21 mouse cellular contexts compared by ENCODE assay signal in the genomic region with DNA sequence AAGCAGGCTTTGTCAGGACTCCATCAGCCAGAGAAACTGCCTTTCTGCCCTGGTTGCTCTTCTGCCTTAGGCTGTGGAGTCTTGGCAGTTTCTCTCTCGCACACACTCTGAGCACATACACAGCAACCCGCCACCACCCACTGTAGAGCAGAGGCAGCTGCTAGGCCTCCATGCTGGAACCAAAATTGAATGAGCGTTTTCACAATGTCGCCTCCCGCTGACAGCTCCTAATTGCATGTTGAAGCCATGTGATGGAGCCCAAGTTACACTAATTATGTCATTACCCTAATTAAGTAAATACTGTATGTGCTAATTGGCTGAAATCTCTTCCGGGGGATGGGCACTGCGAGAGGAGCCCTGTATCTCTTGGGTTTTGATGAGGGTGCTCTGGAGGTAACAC. TPM values are rescaled to one million over a fixed set of nuclear protein-coding genes. Genes with fewer than 3 reads are reported as not detected.
DNase-seq lines count a peak whose midpoint lies in the region; ATAC-seq lines count a peak whose summit lies in the region.
"Had no signal": no experiment of that assay in that cellular context is flagged by ENCODE, and none has a peak within 500 bp of the region (broad histone marks: within the 10 kb centered on the region; RNA-seq: fewer than 3 reads in every experiment).

No protein-coding gene starts in this region.

- no peak overlapping the region for H3K4me2 ChIP-seq in forebrain, embryonic 12.5 days
- H3K4me2 ChIP-seq: embryonic facial prominence, embryonic 12.5 days; heart, embryonic 12.5 days; intestine, embryonic 15.5 days; kidney, embryonic 15.5 days; limb, embryonic 15.5 days had no signal

- no peaks in the 10 kb centered on the region for H3K9me3 ChIP-seq in forebrain, embryonic 12.5 days
- H3K9me3 ChIP-seq: embryonic facial prominence, embryonic 12.5 days; G1E; heart, embryonic 12.5 days; intestine, embryonic 15.5 days; kidney, embryonic 15.5 days; limb, embryonic 15.5 days; midbrain, embryonic 10.5 days had no signal

- no peaks in the 10 kb centered on the region for H3K36me3 ChIP-seq in forebrain, embryonic 12.5 days (replicated peaks)
- H3K36me3 ChIP-seq: embryonic facial prominence, embryonic 12.5 days; G1E; heart, embryonic 12.5 days; intestine, embryonic 15.5 days; kidney, embryonic 15.5 days; limb, embryonic 15.5 days; midbrain, embryonic 10.5 days had no signal

- ATAC-seq in cerebellum, adult (ENCODE audit: insufficient number of reproducible peaks, low FRiP score, low TSS enrichment), result no peak
- ATAC-seq in forebrain, embryonic 12.5 days (ENCODE audit: low FRiP score), result no peak; the same call in 1 of the 2 replicates
- no peak for ATAC-seq in megakaryocyte progenitor cell, adult 5-6 weeks (replicated peaks; ENCODE audit: poor library complexity)
- ATAC-seq: CD4-positive, CD25-positive, alpha-beta regulatory T cell, adult 4 months; intestine, embryonic 15.5 days had no signal

- WGBS in forebrain, embryonic 12.5 days, result 38% methylated on average over 7 of the region's 7 CpGs

- peak; percentile 51 to 63 for DNase-seq in cerebellum, postnatal 10 days
- DNase-seq in layer of hippocampus, postnatal 14 days (ENCODE audit: low spot score in 2 of 2), result peak; percentile 47 to 77
- DNase-seq in layer of hippocampus, adult 8-10 months (ENCODE audit: low spot score in 2 of 2), result no peak
- DNase-seq in retina, embryonic 14.5 days (ENCODE audit: low spot score), result peak; percentile 44
- DNase-seq in lung, postnatal 14 days, result no peak
- DNase-seq: cerebellum, adult 18-20 months; right cerebral cortex, postnatal 4 days; thymus, postnatal 14 days had no signal

- H3K27me3 ChIP-seq in forebrain, embryonic 12.5 days, result peaks cover 66% of the 10 kb centered on the region

- H3K9ac ChIP-seq in forebrain, embryonic 12.5 days, result no peak overlapping the region
- H3K9ac ChIP-seq: embryonic facial prominence, embryonic 12.5 days; heart, embryonic 12.5 days; intestine, embryonic 15.5 days; kidney, embryonic 15.5 days; limb, embryonic 15.5 days had no signal

- H3K27ac ChIP-seq in forebrain, embryonic 12.5 days, result 0 out of 2 replicates have a peak overlapping the region, but pooled peaks have one; percentile 25
- H3K27ac ChIP-seq: embryonic facial prominence, embryonic 12.5 days; intestine, embryonic 15.5 days; kidney, embryonic 15.5 days; limb, embryonic 15.5 days; midbrain, embryonic 10.5 days had no signal

- H3K4me3 ChIP-seq in forebrain, embryonic 12.5 days (replicated peaks), result no peak overlapping the region
- H3K4me3 ChIP-seq: embryonic facial prominence, embryonic 12.5 days; heart, embryonic 12.5 days; intestine, embryonic 15.5 days; kidney, embryonic 15.5 days; limb, embryonic 15.5 days; midbrain, embryonic 10.5 days had no signal

- H3K4me1 ChIP-seq in forebrain, embryonic 12.5 days, result peaks cover 43% of the 10 kb centered on the region

RNA-seq across cellular contexts. Expression of gene Glyctk, which starts 13.8 kb away (rescaled TPM):
- 1 to 10 TPM; 3.2 to 6.0 TPM for total RNA-seq in layer of hippocampus, postnatal 14 days (2021)
- 1 to 10 TPM; 3.5 to 6.2 (median 5.9) TPM for total RNA-seq in layer of hippocampus, adult 8-10 months (2022)
- polyA plus RNA-seq in forebrain, embryonic 12.5 days (2016; fragmentation: Nextera tagmentation; extraction: Ambion mirVana), result 9.1 and 10.2 TPM in 2 replicates
- 0.37 and 0.39 TPM in 2 replicates for total RNA-seq in megakaryocyte progenitor cell, adult 5-6 weeks (2015)
- 0.98 and 1.2 TPM in 2 replicates for total RNA-seq in megakaryocyte progenitor cell, adult 5-6 weeks (2017)

RNA-seq across cellular contexts. Expression of gene Wdr82, which starts 26.6 kb away (rescaled TPM):
- 100 to 1,000 TPM; 138 to 146 TPM for total RNA-seq in layer of hippocampus, postnatal 14 days (2021)
- total RNA-seq in layer of hippocampus, adult 8-10 months (2022), result 100 to 1,000 TPM; 109 to 145 (median 125) TPM
- polyA plus RNA-seq in forebrain, embryonic 12.5 days (2016; fragmentation: Nextera tagmentation; extraction: Ambion mirVana), result 38.1 and 41.2 TPM in 2 replicates
- total RNA-seq in megakaryocyte progenitor cell, adult 5-6 weeks (2015), result 58.1 and 58.5 TPM in 2 replicates
- 63.6 and 72.5 TPM in 2 replicates for total RNA-seq in megakaryocyte progenitor cell, adult 5-6 weeks (2017)

RNA-seq across cellular contexts. Expression of gene Col6a4, which starts 47.6 kb away (rescaled TPM):
- under 1 TPM; 0.69 to 0.98 TPM for total RNA-seq in layer of hippocampus, postnatal 14 days (2021)
- 1 to 10 TPM in 3 of 4 experiments, under 1 TPM in 1; 0.68 to 3.9 (median 2.3) TPM for total RNA-seq in layer of hippocampus, adult 8-10 months (2022)
- 0.27 and 0.70 TPM in 2 replicates for polyA plus RNA-seq in forebrain, embryonic 12.5 days (2016; fragmentation: Nextera tagmentation; extraction: Ambion mirVana)
- not detected in 2 replicates for total RNA-seq in megakaryocyte progenitor cell, adult 5-6 weeks (2015)
- total RNA-seq in megakaryocyte progenitor cell, adult 5-6 weeks (2017), result not detected in 2 replicates
- total RNA-seq: granulocyte monocyte progenitor cell, adult 5-6 weeks; heart, postnatal 25 days had no signal
- polyA plus RNA-seq: CD4-positive, CD25-positive, alpha-beta regulatory T cell, adult 4 months; G1E; heart, embryonic 12.5 days had no signal

RNA-seq across cellular contexts. Expression of gene Ppm1m, which starts 55.4 kb away (rescaled TPM):
- total RNA-seq in layer of hippocampus, postnatal 14 days (2021), result 10 to 100 TPM; 15.4 to 15.8 TPM
- total RNA-seq in layer of hippocampus, adult 8-10 months (2022), result 10 to 100 TPM; 21.7 to 27.4 (median 23.0) TPM
- polyA plus RNA-seq in forebrain, embryonic 12.5 days (2016; fragmentation: Nextera tagmentation; extraction: Ambion mirVana), result 29.6 and 33.3 TPM in 2 replicates
- 14.3 and 16.9 TPM in 2 replicates for total RNA-seq in megakaryocyte progenitor cell, adult 5-6 weeks (2015)
- total RNA-seq in megakaryocyte progenitor cell, adult 5-6 weeks (2017), result 15.5 and 23.7 TPM in 2 replicates

RNA-seq across cellular contexts. Expression of gene Twf2, which starts 58.7 kb away (rescaled TPM):
- total RNA-seq in layer of hippocampus, postnatal 14 days (2021), result 10 to 100 TPM; 49.2 to 49.7 TPM
- 10 to 100 TPM; 53.5 to 61.3 (median 56.8) TPM for total RNA-seq in layer of hippocampus, adult 8-10 months (2022)
- 53.9 and 59.3 TPM in 2 replicates for polyA plus RNA-seq in forebrain, embryonic 12.5 days (2016; fragmentation: Nextera tagmentation; extraction: Ambion mirVana)
- total RNA-seq in megakaryocyte progenitor cell, adult 5-6 weeks (2015), result 45.1 and 46.4 TPM in 2 replicates
- total RNA-seq in megakaryocyte progenitor cell, adult 5-6 weeks (2017), result 67.5 and 80.6 TPM in 2 replicates

Comparison
In these comparisons a context has a peak if more than half of its experiments do, and no peak if none do; other contexts are left out.
1. DNase-seq: peak in cerebellum, postnatal 10 days (2 of 2), layer of hippocampus, postnatal 14 days (2 of 2) and retina, embryonic 14.5 days (single experiment); none in layer of hippocampus, adult 8-10 months (0 of 2) and lung, postnatal 14 days (single experiment).